Mouse (Mus musculus): ENCODE measurements at regions not wholly inside any gene's neighbourhood (a gene's known extent, or its start where the extent isn't known, plus 50 kb on each side); places are given as distances from the start of the nearest gene placed in this dataset.

GRCm38 (mm10) chr6:100517662-100518061 is 153.3 kb downstream of the Shq1 start:
- no peak for DNase-seq

GRCm38 (mm10) chr6:100512676-100513075 is 158.3 kb downstream of the Shq1 start:
- DNase-seq: peak; percentile 68 to 77

- DNase-seq: peak; percentile 16 to 64
Observed at GRCm38 (mm10) chr6:100510676-100511075, 160.3 kb downstream of the Shq1 start.

- DNase-seq: peak; percentile 16 to 23
Observed at GRCm38 (mm10) chr6:100505506-100506247, 165.3 kb downstream of the Shq1 start.

- DNase-seq: peak; percentile 84 to 89
Observed at GRCm38 (mm10) chr6:100502961-100503782, 167.8 kb downstream of the Shq1 start.

GRCm38 (mm10) chr6:100502139-100502538 is 168.8 kb downstream of the Shq1 start:
- DNase-seq: no peak

GRCm38 (mm10) chr6:100500741-100501140 is 170.2 kb downstream of the Shq1 start:
- DNase-seq: no peak

GRCm38 (mm10) chr6:100500060-100500459 is 170.9 kb downstream of the Shq1 start:
- no peak for DNase-seq

GRCm38 (mm10) chr6:100498861-100499271 is 172.1 kb downstream of the Shq1 start:
- DNase-seq: peak; percentile 64 to 80

- no peak for DNase-seq
Observed at GRCm38 (mm10) chr6:100498126-100498525, 172.8 kb downstream of the Shq1 start.

- DNase-seq: no peak
Observed at GRCm38 (mm10) chr6:100496135-100496534, 174.8 kb downstream of the Shq1 start.

- DNase-seq: no peak
Observed at GRCm38 (mm10) chr6:100495131-100495530, 175.8 kb downstream of the Shq1 start.

GRCm38 (mm10) chr6:100493558-100493957 is 177.4 kb downstream of the Shq1 start:
- DNase-seq: peak in 1 of 2 experiments; percentile 13

GRCm38 (mm10) chr6:100491811-100492210 is 179.1 kb downstream of the Shq1 start:
- DNase-seq: no peak

- DNase-seq: peak in 1 of 2 experiments; percentile 12
Observed at GRCm38 (mm10) chr6:100490920-100491712, 179.8 kb downstream of the Shq1 start.

- DNase-seq: no peak
Observed at GRCm38 (mm10) chr6:100483836-100484235, 187.1 kb downstream of the Shq1 start.

- peak; percentile 76 to 78 for DNase-seq
Observed at GRCm38 (mm10) chr6:100483084-100483810, 187.7 kb downstream of the Shq1 start.

- no peak for DNase-seq
Observed at GRCm38 (mm10) chr6:100482572-100482971, 188.4 kb downstream of the Shq1 start.

GRCm38 (mm10) chr6:100480525-100480924 is 190.4 kb downstream of the Shq1 start:
- DNase-seq: no peak

GRCm38 (mm10) chr6:100479881-100480280 is 191.1 kb downstream of the Shq1 start:
- peak; percentile 38 to 56 for DNase-seq

GRCm38 (mm10) chr6:100479455-100479854 is 191.5 kb downstream of the Shq1 start:
- DNase-seq: no peak

All from adrenal gland, postnatal 36 days (tissue).